ENCODE assay signal across 1 mouse cellular context in the genomic region with DNA sequence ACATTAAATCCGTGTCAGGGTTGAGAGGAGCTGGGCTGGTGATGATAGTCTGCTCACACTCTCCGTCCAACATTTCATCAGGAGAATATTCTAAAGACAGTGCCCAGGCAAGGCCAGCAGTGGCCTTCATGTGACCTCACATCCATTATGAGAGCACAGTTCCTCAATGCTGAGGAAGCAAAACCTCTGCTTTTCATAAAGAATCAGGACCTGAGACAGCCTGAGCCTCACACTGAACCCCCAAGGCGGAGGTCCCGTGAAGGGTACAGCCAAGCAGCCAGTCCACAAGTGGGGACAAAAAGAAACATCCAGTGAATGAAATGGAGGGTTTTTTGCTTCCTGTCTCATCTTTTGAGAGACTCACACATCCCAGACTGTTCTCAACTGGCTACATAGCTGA.
TF ChIP-seq lines count a peak whose summit lies in the region.

No protein-coding gene starts in this region.

TF ChIP-seq in CH12.LX, 34 proteins besides CTCF, POLR2A, EP300 and RAD21 (continued from another document):
- TF ChIP-seq USF1 (IDR thresholded peaks at IDR 0.05; ENCODE audit: low read depth, low read length) (peak; percentile 51; the same call in 1 of the 2 replicates), KAT2A (IDR thresholded peaks at IDR 0.05; ENCODE audit: insufficient replicate concordance, low read length) (no peak), BHLHE40 (IDR thresholded peaks at IDR 0.05; ENCODE audit: low read depth, low read length) (peak; percentile 82), TBP (conservative IDR thresholded peaks at IDR 0.05; ENCODE audit: low read depth, low read length) (no peak)
TF ChIP-seq in CH12.LX: peak in this region for 11.
